Mouse (Mus musculus) bone marrow, adult 2 months (tissue): ENCODE measurements around the gene 4930415O20Rik.

Source experiments
- CTCF ChIP-seq: fragments of 200-500 bp; IDR thresholded peaks from 2 replicates; pipeline ENCODE4 v1.5.1; 2011; ENCODE audit warnings: low read length, control low read depth; ENCODE audit not compliant: control insufficient read depth, insufficient read depth
- POLR2A ChIP-seq: fragments of 200-500 bp; IDR thresholded peaks from 2 replicates; pipeline ENCODE4 v1.6.1; 2011; ENCODE audit warnings: low read depth, mild to moderate bottlenecking, control low read depth, low read length, borderline replicate concordance; ENCODE audit not compliant: control insufficient read depth

GRCm38 (mm10) chr15:98629464-98629863, 58.7 kb downstream of the 4930415O20Rik start:
- TF ChIP-seq POLR2A (no peak), CTCF (no peak)
